Mouse (Mus musculus): ENCODE measurements at regions not wholly inside any gene's neighbourhood (a gene's known extent, or its start where the extent isn't known, plus 50 kb on each side); places are given as distances from the start of the nearest gene placed in this dataset.

DNA sequence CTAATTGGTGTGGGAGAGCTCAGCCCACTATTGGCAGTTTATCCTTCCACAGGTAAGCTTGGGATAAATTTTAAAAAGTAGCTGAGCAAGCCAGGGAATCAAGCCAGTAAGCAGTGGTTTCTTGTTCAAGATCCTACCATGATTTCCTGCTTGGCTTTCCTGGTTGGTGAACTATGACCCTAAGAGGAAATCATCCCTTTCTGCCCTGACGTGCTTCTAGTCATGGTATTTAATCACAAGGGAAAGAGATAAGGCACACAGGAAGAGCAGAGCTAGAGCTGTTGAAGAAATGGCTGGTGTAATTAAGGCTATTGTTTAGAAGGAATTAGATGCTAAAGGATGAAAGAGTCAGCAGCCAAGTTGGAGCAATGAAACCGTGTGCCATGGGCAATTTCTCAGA is 648.3 kb upstream of the Tbl1xr1 start:
- Histone ChIP-seq H3K27me3 (ENCODE audit: control insufficient read depth, insufficient read depth, low read length) (no peaks in the 10 kb centered on the region), H3K4me2 (ENCODE audit: low read depth) (no peak overlapping the region), H3K9ac (replicated peaks) (no peak overlapping the region), H3K4me1 (replicated peaks; ENCODE audit: control insufficient read depth in 2 of 2, insufficient read depth in 2 of 2, low read length in 1 of 2) (peaks cover 0 to 4% of the 10 kb centered on the region in 2 experiments; a peak in 1 of 4 replicates), H3K36me3 (replicated peaks; ENCODE audit: control insufficient read depth, insufficient read depth, low read depth) (no peaks in the 10 kb centered on the region), H3K4me3 (ENCODE audit: insufficient read depth in 1 of 2, low read depth in 2 of 2, low read length in 2 of 2) (no peak overlapping the region), H3K9me3 (ENCODE audit: control insufficient read depth, low read length) (no peaks in the 10 kb centered on the region), H3K27ac (no peak overlapping the region)
- no peak for DNase-seq (ENCODE audit: low read depth in 3 of 3, low spot score in 3 of 3)
- TF ChIP-seq CTCF (IDR thresholded peaks at IDR 0.05; ENCODE audit: low read depth) (no peak), EP300 (IDR thresholded peaks at IDR 0.05; ENCODE audit: low read depth) (no peak)
- 5% methylated on average over 2 of the region's 2 CpGs for WGBS (ENCODE audit: insufficient replicate concordance)
- no peak for ATAC-seq (ENCODE audit: insufficient read depth)

DNA sequence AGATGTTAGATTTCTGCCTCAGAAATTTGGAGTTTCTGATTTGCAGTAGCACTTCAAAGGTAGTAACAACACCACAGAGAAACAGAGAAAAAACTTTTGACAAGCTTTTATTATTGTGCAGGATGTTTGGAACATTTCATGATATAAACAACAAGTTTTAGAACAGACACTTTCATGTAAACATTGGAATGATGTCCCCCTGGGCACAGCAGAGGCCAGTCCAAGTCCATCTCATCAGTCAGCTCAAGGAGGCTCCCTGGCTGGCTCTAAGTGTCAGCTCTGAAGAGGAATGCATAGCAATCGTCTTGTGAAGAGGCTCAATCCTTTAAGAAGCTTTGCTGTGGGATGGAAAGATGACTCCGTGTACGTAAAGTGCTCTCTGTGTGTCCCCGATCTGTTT is 612.2 kb upstream of the Tbl1xr1 start:
- no peak overlapping the region for H3K4me2 ChIP-seq (ENCODE audit: low read depth)
- TF ChIP-seq CTCF (IDR thresholded peaks at IDR 0.05; ENCODE audit: low read depth) (no peak), EP300 (IDR thresholded peaks at IDR 0.05; ENCODE audit: low read depth) (no peak)
- no peak overlapping the region for H3K4me3 ChIP-seq (ENCODE audit: insufficient read depth in 1 of 2, low read depth in 2 of 2, low read length in 2 of 2)
- no peak for DNase-seq (ENCODE audit: low read depth in 3 of 3, low spot score in 3 of 3)
- ATAC-seq (ENCODE audit: insufficient read depth) = no peak
- no peaks in the 10 kb centered on the region for H3K4me1 ChIP-seq (replicated peaks; ENCODE audit: control insufficient read depth in 2 of 2, insufficient read depth in 2 of 2, low read length in 1 of 2)
- no peaks in the 10 kb centered on the region for H3K9me3 ChIP-seq (ENCODE audit: control insufficient read depth, low read length)
- WGBS (ENCODE audit: insufficient replicate concordance) = 60% methylated on average over 4 of the region's 4 CpGs
- H3K9ac ChIP-seq (replicated peaks) = no peak overlapping the region
- no peaks in the 10 kb centered on the region for H3K36me3 ChIP-seq (replicated peaks; ENCODE audit: control insufficient read depth, insufficient read depth, low read depth)
- no peak overlapping the region for H3K27ac ChIP-seq
- no peaks in the 10 kb centered on the region for H3K27me3 ChIP-seq (ENCODE audit: control insufficient read depth, insufficient read depth, low read length)

DNA sequence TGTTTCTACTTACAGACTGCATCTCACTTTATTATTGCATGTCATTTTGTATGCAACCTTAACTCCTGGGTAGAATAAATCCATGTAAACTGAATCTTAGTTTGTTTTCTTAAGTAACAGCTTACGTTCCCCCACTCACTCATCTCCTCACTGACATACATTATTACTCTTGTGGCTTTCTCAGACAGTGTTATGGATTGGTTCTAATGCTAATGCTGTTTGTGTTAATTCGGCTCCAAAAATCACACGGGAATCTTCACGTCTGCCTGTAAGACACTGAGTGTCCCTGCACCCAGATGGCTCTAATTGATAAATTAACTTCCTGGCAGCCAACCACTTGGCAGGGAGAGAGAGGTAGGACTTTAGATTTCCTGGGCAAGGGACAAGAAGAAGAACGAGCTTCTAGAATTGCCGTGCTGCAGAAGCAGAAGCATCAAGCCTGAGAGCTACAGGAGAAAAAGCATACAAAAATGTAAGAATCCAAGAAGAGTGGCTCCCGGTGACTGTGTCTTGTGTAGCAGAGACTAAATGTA is 610.3 kb upstream of the Tbl1xr1 start:
- H3K36me3 ChIP-seq (replicated peaks; ENCODE audit: control insufficient read depth, insufficient read depth, low read depth) = no peaks in the 10 kb centered on the region
- no peaks in the 10 kb centered on the region for H3K9me3 ChIP-seq (ENCODE audit: control insufficient read depth, low read length)
- no peak overlapping the region for H3K4me2 ChIP-seq (ENCODE audit: low read depth)
- H3K4me1 ChIP-seq (replicated peaks; ENCODE audit: control insufficient read depth in 2 of 2, insufficient read depth in 2 of 2, low read length in 1 of 2) = no peaks in the 10 kb centered on the region
- no peaks in the 10 kb centered on the region for H3K27me3 ChIP-seq (ENCODE audit: control insufficient read depth, insufficient read depth, low read length)
- ATAC-seq (ENCODE audit: insufficient read depth) = no peak
- H3K9ac ChIP-seq (replicated peaks) = no peak overlapping the region
- no peak overlapping the region for H3K27ac ChIP-seq
- H3K4me3 ChIP-seq (ENCODE audit: insufficient read depth in 1 of 2, low read depth in 2 of 2, low read length in 2 of 2) = no peak overlapping the region
- DNase-seq (ENCODE audit: low read depth in 3 of 3, low spot score in 3 of 3) = no peak
- WGBS (ENCODE audit: insufficient replicate concordance) = 43% methylated on average over 7 of the region's 7 CpGs
- TF ChIP-seq CTCF (IDR thresholded peaks at IDR 0.05; ENCODE audit: low read depth) = no peak

DNA sequence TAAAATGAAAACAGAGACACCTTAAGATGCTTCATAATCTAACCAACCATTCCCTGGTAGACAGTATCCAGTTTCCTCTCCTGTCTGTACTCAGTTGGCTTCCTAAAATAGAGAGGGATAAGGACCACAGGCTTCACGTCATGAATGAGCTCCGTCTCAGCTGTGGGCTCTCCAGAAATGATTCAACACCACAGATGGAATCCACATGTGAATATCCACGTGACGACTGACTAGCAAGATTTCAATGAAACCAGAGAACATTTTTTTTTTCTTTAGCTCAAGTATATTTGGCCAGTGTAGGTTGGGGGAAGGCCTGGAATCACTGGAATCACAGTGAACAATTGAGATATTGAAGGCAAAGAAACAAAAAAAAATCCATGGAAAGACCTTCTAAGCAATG is 599.1 kb upstream of the Tbl1xr1 start:
- Histone ChIP-seq H3K27me3 (ENCODE audit: control insufficient read depth, insufficient read depth, low read length) (no peaks in the 10 kb centered on the region), H3K9me3 (ENCODE audit: control insufficient read depth, low read length) (no peaks in the 10 kb centered on the region), H3K4me1 (replicated peaks; ENCODE audit: control insufficient read depth in 2 of 2, insufficient read depth in 2 of 2, low read length in 1 of 2) (0 out of 4 replicates have a peak, but pooled peaks cover 0 to 2% of the 10 kb centered on the region in 2 experiments), H3K9ac (replicated peaks) (no peak overlapping the region), H3K27ac (no peak overlapping the region), H3K4me2 (ENCODE audit: low read depth) (no peak overlapping the region), H3K36me3 (replicated peaks; ENCODE audit: control insufficient read depth, insufficient read depth, low read depth) (no peaks in the 10 kb centered on the region), H3K4me3 (ENCODE audit: insufficient read depth in 1 of 2, low read depth in 2 of 2, low read length in 2 of 2) (no peak overlapping the region)
- no peak for TF ChIP-seq CTCF (IDR thresholded peaks at IDR 0.05; ENCODE audit: low read depth)
- TF ChIP-seq EP300 (IDR thresholded peaks at IDR 0.05; ENCODE audit: low read depth) = no peak
- ATAC-seq (ENCODE audit: insufficient read depth) (no peak), DNase-seq (ENCODE audit: low read depth in 3 of 3, low spot score in 3 of 3) (no peak)
- WGBS (ENCODE audit: insufficient replicate concordance) = 70% methylated on average over 4 of the region's 4 CpGs

DNA sequence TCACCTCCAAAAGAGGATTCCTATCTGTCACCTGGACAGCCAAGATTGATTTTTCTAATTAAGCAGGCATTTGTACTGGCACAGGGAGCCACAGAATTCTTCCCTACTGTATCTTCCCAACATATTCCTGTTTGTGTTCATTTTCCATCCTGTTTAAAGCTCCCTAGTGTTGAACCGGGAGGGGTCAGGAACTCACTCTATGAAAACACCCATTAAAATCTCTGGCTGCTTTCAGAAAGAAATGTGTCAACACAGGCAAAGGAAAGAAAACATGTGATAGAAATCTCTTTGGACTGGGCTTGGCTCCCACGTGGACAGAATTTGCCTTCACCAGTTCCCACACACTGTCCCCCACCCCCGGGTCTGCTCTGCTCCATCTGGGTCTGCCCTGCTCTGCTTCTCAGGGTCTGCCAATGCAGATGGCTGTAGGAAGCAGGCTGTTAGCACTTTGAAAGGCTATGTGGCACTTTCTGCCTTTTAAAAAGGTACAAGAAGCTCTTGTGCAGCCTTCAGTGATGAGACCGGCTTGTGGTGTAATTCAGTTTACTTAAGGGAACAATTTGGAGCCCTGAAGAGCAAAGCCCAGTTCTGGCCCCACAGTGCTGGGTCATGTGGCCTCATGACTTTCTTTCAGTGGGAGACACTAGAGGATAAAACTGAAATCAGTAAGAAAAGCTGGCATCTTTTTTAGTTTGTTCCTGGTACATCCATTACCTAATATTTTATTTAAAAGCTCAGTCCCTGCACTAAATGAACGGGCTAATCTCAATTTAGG is 597.2 kb upstream of the Tbl1xr1 start:
- no peaks in the 10 kb centered on the region for H3K36me3 ChIP-seq (replicated peaks; ENCODE audit: control insufficient read depth, insufficient read depth, low read depth)
- TF ChIP-seq EP300 (IDR thresholded peaks at IDR 0.05; ENCODE audit: low read depth) (no peak), CTCF (IDR thresholded peaks at IDR 0.05; ENCODE audit: low read depth) (no peak)
- DNase-seq (ENCODE audit: low read depth in 3 of 3, low spot score in 3 of 3) = no peak
- ATAC-seq (ENCODE audit: insufficient read depth) = no peak
- H3K9me3 ChIP-seq (ENCODE audit: control insufficient read depth, low read length) = no peaks in the 10 kb centered on the region
- H3K9ac ChIP-seq (replicated peaks) = no peak overlapping the region
- WGBS (ENCODE audit: insufficient replicate concordance) = 37% methylated on average over 5 of the region's 5 CpGs
- no peak overlapping the region for H3K27ac ChIP-seq
- H3K4me2 ChIP-seq (ENCODE audit: low read depth) = no peak overlapping the region
- no peak overlapping the region for H3K4me3 ChIP-seq (ENCODE audit: insufficient read depth in 1 of 2, low read depth in 2 of 2, low read length in 2 of 2)
- 0 out of 4 replicates have a peak, but pooled peaks cover 0 to 2% of the 10 kb centered on the region in 2 experiments for H3K4me1 ChIP-seq (replicated peaks; ENCODE audit: control insufficient read depth in 2 of 2, insufficient read depth in 2 of 2, low read length in 1 of 2)
- no peaks in the 10 kb centered on the region for H3K27me3 ChIP-seq (ENCODE audit: control insufficient read depth, insufficient read depth, low read length)

Measured in liver, embryonic 14.5 days (tissue).